Mouse (Mus musculus) myocyte (in vitro differentiated cells): ENCODE results near the gene Trak1.

ENCODE experiments used
- CEBPB ChIP-seq: IDR thresholded peaks from 2 replicates; pipeline ENCODE4 v1.6.1; 2011; ENCODE audit warnings: mild to moderate bottlenecking, moderate library complexity; ENCODE audit not compliant: poor library complexity, insufficient read depth, severe bottlenecking
- MYOD1 ChIP-seq, 3 experiments: IDR thresholded peaks; one replicate each; pipeline ENCODE4 v1.6.1; 2011; ENCODE audit warnings: control low read depth in 2 of 3, low read depth in 2 of 3, mild to moderate bottlenecking in 2 of 3, moderate library complexity in 1 of 3; ENCODE audit not compliant: insufficient read length in 2 of 3, control insufficient read depth in 1 of 3
- MYOG ChIP-seq, 3 experiments: IDR thresholded peaks; one replicate each; pipeline ENCODE4 v1.6.1; 2011; ENCODE audit warnings: control low read depth in 2 of 3, low read depth in 2 of 3, mild to moderate bottlenecking in 2 of 3; ENCODE audit not compliant: insufficient read length in 2 of 3, control insufficient read depth in 1 of 3, insufficient read depth in 1 of 3
- POLR2A ChIP-seq: IDR thresholded peaks from one replicate; pipeline ENCODE4 v1.6.1; 2011; ENCODE audit warnings: low read depth, mild to moderate bottlenecking, control low read depth, moderate library complexity; ENCODE audit not compliant: insufficient read length
- TCF12 ChIP-seq: IDR thresholded peaks from one replicate; pipeline ENCODE4 v1.6.1; 2011; ENCODE audit warnings: mild to moderate bottlenecking, control low read depth; ENCODE audit not compliant: poor library complexity, insufficient read depth, severe bottlenecking
- TCF3 ChIP-seq: IDR thresholded peaks from one replicate; pipeline ENCODE4 v1.6.1; 2011; ENCODE audit warnings: low read depth, control low read depth; ENCODE audit not compliant: insufficient read length

GRCm38 (mm10) chr9:121444367-121444707 is 147.0 kb downstream of the Trak1 start:
- no peak for TF ChIP-seq POLR2A
- TF ChIP-seq TCF12: no peak
- no peak for TF ChIP-seq MYOG (IDR thresholded peaks at IDR 0.05; ENCODE audit: control insufficient read depth in 1 of 3, insufficient read depth in 1 of 3, insufficient read length in 2 of 3, low read depth in 2 of 3)
- no peak for TF ChIP-seq MYOD1 (IDR thresholded peaks at IDR 0.05; ENCODE audit: control insufficient read depth in 1 of 3, insufficient read length in 2 of 3, low read depth in 2 of 3)
- no peak for TF ChIP-seq CEBPB
- TF ChIP-seq TCF3: no peak
